Mouse (Mus musculus) neural tube, embryonic 14.5 days (tissue): ENCODE results near the gene Myl10. TPM values are rescaled to one million over a fixed set of nuclear protein-coding genes. Genes with fewer than 3 reads are reported as not detected.

Source experiments
- ATAC-seq: fragments of 200-750 bp; cut with Nextera tagmentation; 2 replicates; pipeline ENCODE4 v1.8.0; 2017; ENCODE audit warnings: low read depth, mild to moderate bottlenecking, moderate TSS enrichment, moderate library complexity
- H3K27ac ChIP-seq: fragments of 300-500 bp; sonication (generic); 2 replicates; pipeline ENCODE4 v1.5.1; 2014; ENCODE audit warnings: low read depth, mild to moderate bottlenecking, control low read depth, low read length, moderate library complexity, mixed read lengths
- H3K27me3 ChIP-seq: fragments of 300-500 bp; sonication (generic); 2 replicates; pipeline ENCODE4 v1.6.1; 2014; ENCODE audit warnings: low read length; ENCODE audit not compliant: control insufficient read depth, insufficient read depth
- H3K36me3 ChIP-seq: fragments of 300-500 bp; sonication (generic); 2 replicates; pipeline ENCODE4 v1.6.1; 2014; ENCODE audit warnings: low read length, mixed read lengths; ENCODE audit not compliant: control insufficient read depth, insufficient read depth
- H3K4me1 ChIP-seq: fragments of 300-500 bp; sonication (generic); 2 replicates; pipeline ENCODE4 v1.6.1; 2014; ENCODE audit warnings: low read length; ENCODE audit not compliant: control insufficient read depth, insufficient read depth
- H3K4me2 ChIP-seq: fragments of 300-500 bp; sonication (generic); 2 replicates; pipeline ENCODE4 v1.6.1; 2014; ENCODE audit warnings: mild to moderate bottlenecking, low read depth, low read length, control low read depth
- H3K4me3 ChIP-seq: fragments of 300-500 bp; sonication (generic); 2 replicates; pipeline ENCODE4 v1.5.1; 2014; ENCODE audit warnings: low read depth, low read length, control low read depth, mixed read lengths
- H3K9ac ChIP-seq: fragments of 300-500 bp; sonication (generic); replicated peaks from 2 replicates; pipeline ENCODE4 v1.6.1; 2014; ENCODE audit warnings: low read depth, mild to moderate bottlenecking, control low read depth, low read length, mixed read lengths
- H3K9me3 ChIP-seq: fragments of 300-500 bp; sonication (generic); 2 replicates; pipeline ENCODE4 v1.6.1; 2016; ENCODE audit warnings: low read length; ENCODE audit not compliant: control insufficient read depth
- WGBS: fragments of 180-500 bp; shearing (Covaris S2); extraction: QIAGEN DNeasy Blood & Tissue Kit; methylation state at CpG from one replicate; pipeline ENCODE4 v1.1.7; 2014; 5-methylcytosine and 5-hydroxymethylcytosine counted together
- polyA plus RNA-seq: library from polyadenylated mRNA; unstranded; fragments of >200 nt; fragmentation: Nextera tagmentation; extraction: Ambion mirVana; gene quantifications from 2 replicates; pipeline ENCODE4 v1.2.1, GENCODE M21; 2014

The Myl10 gene
- polyA plus RNA-seq, 1 experiment from 2014 or later, result not detected

DNA sequence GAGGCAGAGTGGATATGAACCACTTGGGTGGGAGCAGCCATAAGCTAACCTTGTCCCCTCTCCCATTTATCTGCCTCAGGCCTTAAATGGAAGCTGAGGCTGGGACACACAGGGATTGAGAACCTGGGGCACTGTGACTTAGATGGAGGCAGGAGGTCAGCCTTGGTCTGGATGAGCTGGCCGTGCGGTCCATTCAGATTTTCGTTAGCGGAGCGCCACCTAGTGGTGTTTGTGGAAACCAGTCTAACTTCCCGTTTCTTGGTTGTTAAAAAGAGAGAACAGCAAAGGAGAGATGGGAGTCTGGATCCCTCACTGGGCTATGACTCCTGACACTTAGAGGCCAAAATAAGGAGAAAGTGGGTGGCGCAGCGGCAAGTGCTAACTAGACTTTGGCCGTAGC, 28.4 kb upstream of the Myl10 start:
- no peak overlapping the region for H3K4me3 ChIP-seq
- no peak for ATAC-seq
- H3K27ac ChIP-seq, result no peak overlapping the region
- 5% methylated on average over 9 of the region's 9 CpGs for WGBS
- no peaks in the 10 kb centered on the region for H3K4me1 ChIP-seq
- no peak overlapping the region for H3K9ac ChIP-seq
- H3K4me2 ChIP-seq, result no peak overlapping the region
- no peaks in the 10 kb centered on the region for H3K36me3 ChIP-seq
- no peaks in the 10 kb centered on the region for H3K9me3 ChIP-seq
- no peaks in the 10 kb centered on the region for H3K27me3 ChIP-seq

DNA sequence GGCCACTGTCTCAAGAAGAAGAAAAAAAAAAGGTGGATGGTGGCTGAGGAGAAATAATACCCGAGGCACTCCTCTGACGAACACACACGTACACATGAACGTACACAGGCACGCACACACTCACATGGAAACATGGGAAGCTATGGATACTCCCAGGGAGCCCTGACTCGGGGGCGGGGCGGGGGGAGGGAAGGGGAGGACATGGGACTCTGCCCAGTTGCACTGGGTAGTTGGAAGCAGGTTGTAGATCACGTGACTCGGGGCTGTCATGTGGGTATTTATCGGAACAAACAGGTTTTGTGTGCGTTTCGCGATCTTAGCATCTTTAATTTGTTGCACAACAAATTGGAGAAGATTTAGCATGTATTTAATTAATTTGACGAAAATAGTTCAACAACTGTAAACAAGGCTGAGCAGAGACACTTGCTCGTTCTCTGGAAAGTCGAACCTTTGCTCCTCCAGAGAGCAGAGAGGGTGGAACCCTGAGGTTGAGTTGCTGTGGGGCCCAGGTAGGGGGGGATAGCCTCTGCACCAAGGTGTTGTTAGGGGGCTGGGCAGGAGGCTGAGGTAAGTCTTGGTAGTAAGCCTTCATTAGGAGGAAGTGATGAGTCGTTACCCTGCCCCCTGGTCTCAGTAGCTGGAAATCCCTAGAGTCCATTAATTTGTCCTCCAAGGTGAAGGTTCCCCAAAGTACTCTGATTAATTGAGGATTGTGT, 16.5 kb upstream of the Myl10 start:
- no peak overlapping the region for H3K4me3 ChIP-seq
- no peak overlapping the region for H3K4me2 ChIP-seq
- no peaks in the 10 kb centered on the region for H3K4me1 ChIP-seq
- no peak overlapping the region for H3K9ac ChIP-seq
- ATAC-seq, result no peak
- no peaks in the 10 kb centered on the region for H3K36me3 ChIP-seq
- H3K27ac ChIP-seq, result no peak overlapping the region
- H3K9me3 ChIP-seq, result no peaks in the 10 kb centered on the region
- 95% methylated on average over 18 of the region's 18 CpGs for WGBS
- H3K27me3 ChIP-seq, result no peaks in the 10 kb centered on the region

- H3K9ac ChIP-seq, result no peak overlapping the region
- no peak overlapping the region for H3K4me2 ChIP-seq
- no peaks in the 10 kb centered on the region for H3K4me1 ChIP-seq
- WGBS, result 71% methylated on average over 6 of the region's 6 CpGs
- no peak overlapping the region for H3K27ac ChIP-seq
- H3K27me3 ChIP-seq, result no peaks in the 10 kb centered on the region
- no peaks in the 10 kb centered on the region for H3K9me3 ChIP-seq
- no peak for ATAC-seq
- no peak overlapping the region for H3K4me3 ChIP-seq
- no peaks in the 10 kb centered on the region for H3K36me3 ChIP-seq
Observed at GRCm38 (mm10) chr5:136678840-136679348, 14.1 kb upstream of the Myl10 start.

DNA sequence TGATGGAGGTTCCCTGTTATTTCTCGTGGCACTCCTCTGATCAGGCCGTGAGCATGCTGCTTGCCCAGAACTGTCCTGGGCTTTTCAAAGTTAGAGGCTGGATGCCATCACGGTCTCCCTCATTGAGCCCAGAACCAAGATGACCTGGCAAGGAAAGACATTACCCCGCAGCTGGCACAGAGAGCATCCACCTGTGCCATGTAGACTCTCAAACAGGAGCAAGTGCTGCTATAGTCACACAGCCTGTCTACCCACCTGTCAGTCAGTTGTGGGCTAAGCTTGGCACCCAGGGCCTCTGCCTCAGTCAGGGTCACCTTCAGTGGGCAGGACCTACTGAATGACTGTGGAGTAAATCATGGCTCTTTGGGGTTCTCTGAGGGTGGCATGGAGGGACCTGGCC, 6.6 kb upstream of the Myl10 start:
- no peaks in the 10 kb centered on the region for H3K9me3 ChIP-seq
- WGBS, result 86% methylated on average over 4 of the region's 4 CpGs
- no peaks in the 10 kb centered on the region for H3K4me1 ChIP-seq
- no peak for ATAC-seq
- H3K4me2 ChIP-seq, result no peak overlapping the region
- no peaks in the 10 kb centered on the region for H3K27me3 ChIP-seq
- H3K36me3 ChIP-seq, result no peaks in the 10 kb centered on the region
- no peak overlapping the region for H3K4me3 ChIP-seq
- H3K9ac ChIP-seq, result no peak overlapping the region
- no peak overlapping the region for H3K27ac ChIP-seq

DNA sequence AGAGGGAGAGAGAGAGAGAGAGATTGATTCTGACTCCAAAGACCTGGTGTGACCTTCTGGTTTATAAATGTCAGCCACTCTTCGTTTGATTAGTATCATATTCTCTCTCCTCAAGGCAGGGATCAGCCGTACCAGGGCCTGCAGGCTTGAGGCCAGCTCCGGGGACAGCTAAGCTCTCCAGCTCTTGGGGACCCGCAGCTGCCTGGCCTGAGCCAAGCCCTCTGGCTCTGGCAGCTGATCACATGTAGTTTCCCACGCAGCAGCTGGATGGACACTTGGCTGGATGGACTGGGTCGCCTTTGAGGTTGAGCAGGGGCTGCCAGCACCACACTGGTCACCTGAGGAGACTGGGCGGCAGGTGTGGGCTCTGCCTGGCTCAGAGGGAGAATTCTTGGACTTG, 5.4 kb upstream of the Myl10 start:
- 73% methylated on average over 7 of the region's 7 CpGs for WGBS
- no peaks in the 10 kb centered on the region for H3K4me1 ChIP-seq
- no peak overlapping the region for H3K4me3 ChIP-seq
- H3K9me3 ChIP-seq, result no peaks in the 10 kb centered on the region
- H3K27ac ChIP-seq, result no peak overlapping the region
- no peak overlapping the region for H3K4me2 ChIP-seq
- no peak overlapping the region for H3K9ac ChIP-seq
- H3K27me3 ChIP-seq, result no peaks in the 10 kb centered on the region
- no peak for ATAC-seq
- H3K36me3 ChIP-seq, result no peaks in the 10 kb centered on the region

DNA sequence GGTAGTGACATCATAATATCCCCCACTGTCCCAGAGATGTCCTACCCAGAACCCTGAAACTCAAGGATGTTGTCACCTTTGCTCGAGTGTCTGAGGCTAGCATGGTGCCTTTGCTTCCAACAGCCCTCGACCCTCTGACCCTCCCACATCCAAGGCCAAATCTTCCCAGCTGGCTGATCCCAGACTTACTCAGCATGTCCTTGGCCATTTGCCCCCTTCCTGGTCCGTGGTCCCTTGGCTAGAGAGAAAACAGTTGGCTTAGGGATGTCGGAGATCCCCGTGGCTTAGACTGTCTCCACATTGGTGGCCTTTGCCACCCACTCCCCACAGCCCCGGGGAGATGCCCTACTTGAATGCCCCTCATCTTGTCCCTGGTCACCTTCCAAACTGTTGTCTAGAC, 4.1 kb upstream of the Myl10 start:
- Histone ChIP-seq H3K9ac (no peak overlapping the region), H3K4me2 (no peak overlapping the region), H3K4me3 (no peak overlapping the region), H3K27me3 (no peaks in the 10 kb centered on the region), H3K36me3 (no peaks in the 10 kb centered on the region), H3K9me3 (no peaks in the 10 kb centered on the region), H3K27ac (no peak overlapping the region), H3K4me1 (no peaks in the 10 kb centered on the region)
- no peak for ATAC-seq
- WGBS, result 79% methylated on average over 6 of the region's 6 CpGs

DNA sequence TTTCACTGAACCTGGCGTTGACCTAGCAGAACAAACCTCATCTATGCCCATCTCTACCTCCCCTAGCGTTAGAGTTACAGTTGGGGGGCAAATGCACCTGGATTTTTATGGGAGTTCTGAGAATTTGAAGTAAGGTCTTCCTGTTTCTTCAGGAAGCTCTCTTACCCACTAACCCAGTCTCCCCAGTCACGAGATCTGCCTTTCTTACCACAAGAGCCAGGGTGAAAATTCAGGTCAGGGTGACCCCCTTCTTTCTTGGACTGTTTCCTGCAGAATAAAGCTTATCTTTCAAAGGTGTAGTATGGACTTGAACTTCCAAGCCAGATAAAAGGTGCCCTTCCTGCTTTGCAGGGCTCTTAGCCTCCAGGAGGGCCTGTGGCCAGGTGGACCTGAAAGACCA, 1.8 kb upstream of the Myl10 start:
- Histone ChIP-seq H3K9ac (no peak overlapping the region), H3K36me3 (no peaks in the 10 kb centered on the region), H3K9me3 (no peaks in the 10 kb centered on the region), H3K4me2 (no peak overlapping the region), H3K4me3 (no peak overlapping the region), H3K4me1 (no peaks in the 10 kb centered on the region), H3K27me3 (no peaks in the 10 kb centered on the region), H3K27ac (no peak overlapping the region)
- no peak for ATAC-seq
- 68% methylated on average over 3 of the region's 3 CpGs for WGBS

GRCm38 (mm10) chr5:136693418-136693817, 472 bp downstream of the Myl10 start:
- H3K36me3 ChIP-seq, result no peaks in the 10 kb centered on the region
- no peak for ATAC-seq
- H3K27ac ChIP-seq, result no peak overlapping the region
- H3K27me3 ChIP-seq, result no peaks in the 10 kb centered on the region
- no peak overlapping the region for H3K9ac ChIP-seq
- no peaks in the 10 kb centered on the region for H3K9me3 ChIP-seq
- H3K4me2 ChIP-seq, result no peak overlapping the region
- H3K4me1 ChIP-seq, result no peaks in the 10 kb centered on the region
- no peak overlapping the region for H3K4me3 ChIP-seq
- WGBS, result 88% methylated on average over 7 of the region's 7 CpGs

- no peak overlapping the region for H3K9ac ChIP-seq
- H3K4me3 ChIP-seq, result no peak overlapping the region
- no peaks in the 10 kb centered on the region for H3K4me1 ChIP-seq
- H3K9me3 ChIP-seq, result no peaks in the 10 kb centered on the region
- H3K27me3 ChIP-seq, result no peaks in the 10 kb centered on the region
- no peak overlapping the region for H3K4me2 ChIP-seq
- 80% methylated on average over 6 of the region's 6 CpGs for WGBS
- H3K36me3 ChIP-seq, result no peaks in the 10 kb centered on the region
- no peak overlapping the region for H3K27ac ChIP-seq
- ATAC-seq, result no peak
Observed at GRCm38 (mm10) chr5:136694976-136695375, 2.0 kb downstream of the Myl10 start.
